Mouse (Mus musculus) embryonic fibroblast, embryonic 13.5 days (primary cell): ENCODE measurements around the gene Atf3.

Source experiments
- CTCF ChIP-seq: IDR thresholded peaks from 2 replicates; pipeline ENCODE4 v1.5.1; 2011; ENCODE audit warnings: mild to moderate bottlenecking, control low read depth, low read length, moderate library complexity, borderline replicate concordance; ENCODE audit not compliant: insufficient read depth
- POLR2A ChIP-seq: IDR thresholded peaks from 2 replicates; pipeline ENCODE4 v1.6.1; 2011; ENCODE audit warnings: low read depth, mild to moderate bottlenecking, control low read depth, low read length, moderate library complexity

DNA sequence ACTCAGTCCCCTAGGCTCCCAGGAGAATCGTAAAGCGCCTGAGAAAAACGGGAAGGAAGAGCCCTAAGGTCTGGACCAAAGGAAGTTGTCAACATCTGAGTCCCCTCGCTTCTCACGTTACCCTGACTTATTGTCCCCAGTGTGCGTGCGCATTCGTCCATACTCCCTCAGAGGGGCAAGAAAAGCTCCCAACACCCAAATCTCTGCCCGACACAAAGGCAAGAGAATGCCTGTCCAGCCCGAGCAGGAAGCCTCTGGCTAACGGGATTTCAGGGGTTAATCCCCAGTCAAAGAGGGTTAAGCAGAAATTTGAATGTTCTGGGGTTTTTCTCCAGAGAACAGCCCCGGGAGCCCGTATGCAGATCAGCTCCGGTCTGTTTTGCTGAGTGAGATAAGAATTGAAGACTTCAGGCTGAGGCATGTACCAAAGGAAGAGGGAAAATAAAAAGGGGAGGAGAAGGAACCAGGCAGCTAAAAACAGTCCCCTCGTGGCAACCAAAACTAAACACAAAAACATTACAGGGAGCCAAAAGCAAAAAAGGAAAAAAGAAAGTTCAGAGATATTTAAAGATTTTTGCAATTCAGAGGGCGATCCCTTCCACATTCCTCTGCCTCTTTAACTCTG is 32.0 kb downstream of the Atf3 start:
- TF ChIP-seq CTCF (no peak), POLR2A (no peak)
